Mouse (Mus musculus): ENCODE data around the gene Thsd7b. TPM values are rescaled to one million over a fixed set of nuclear protein-coding genes. Genes with fewer than 3 reads are reported as not detected.

Gene Thsd7b
- polyA plus RNA-seq, 1 experiment from 2014 or later, result 1.3 TPM

DNA sequence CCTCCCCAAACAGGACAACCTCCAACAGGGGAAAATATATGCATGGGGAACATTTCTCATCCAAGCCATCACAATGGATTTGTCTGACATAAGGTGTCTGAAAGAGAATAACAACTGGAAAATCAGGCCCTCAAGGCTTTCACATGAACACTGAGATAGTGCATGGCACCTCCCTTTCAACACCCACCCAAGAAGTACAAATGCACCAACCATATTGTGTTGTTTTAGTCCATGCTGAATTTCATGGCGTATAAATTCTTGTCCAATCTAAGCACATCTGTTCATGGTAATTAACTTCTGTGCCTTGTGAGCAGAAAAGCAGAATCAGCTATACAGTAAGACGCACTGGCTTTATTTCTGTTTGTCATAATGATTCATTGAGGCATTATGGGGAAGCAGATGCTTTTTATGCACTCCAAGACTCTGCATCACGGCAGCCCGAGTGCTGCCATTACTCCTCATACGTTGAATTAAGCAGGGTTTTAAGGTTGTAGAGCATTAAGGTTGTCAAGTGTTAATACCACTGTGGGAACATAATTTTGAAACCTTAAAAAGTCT is 577.0 kb downstream of the Thsd7b start:
- Histone ChIP-seq H3K9ac (replicated peaks) (no peak overlapping the region), H3K4me1 (replicated peaks) (no peaks in the 10 kb centered on the region), H3K4me2 (no peak overlapping the region), H3K36me3 (no peaks in the 10 kb centered on the region), H3K4me3 (replicated peaks) (no peak overlapping the region), H3K27ac (no peak overlapping the region), H3K9me3 (no peaks in the 10 kb centered on the region), H3K27me3 (no peaks in the 10 kb centered on the region)
- 69% methylated on average over 5 of the region's 5 CpGs for WGBS
- ATAC-seq (ENCODE audit: insufficient number of reproducible peaks, insufficient read depth, low FRiP score, low TSS enrichment, low read depth), result no peak

DNA sequence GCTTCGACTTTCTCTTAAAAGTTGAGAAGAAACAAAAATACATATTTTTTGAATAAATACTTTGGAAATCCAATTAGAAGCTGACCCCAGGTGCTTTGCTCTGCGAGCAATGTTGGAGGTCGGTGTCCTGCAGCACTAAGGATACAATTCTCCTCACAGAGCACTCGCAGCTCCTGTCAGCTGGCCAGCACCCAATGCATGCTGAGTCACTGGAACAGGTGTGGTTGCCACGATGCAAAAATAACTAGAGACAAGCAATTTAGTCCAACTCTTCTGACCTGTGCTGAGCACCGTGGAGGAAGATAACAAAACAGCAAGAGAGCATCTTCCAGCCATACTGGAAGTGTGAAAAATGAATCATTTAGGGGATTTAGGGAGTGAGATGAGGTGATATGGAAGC is 594.6 kb downstream of the Thsd7b start:
- Histone ChIP-seq H3K27me3 (no peaks in the 10 kb centered on the region), H3K4me3 (replicated peaks) (no peak overlapping the region), H3K4me2 (no peak overlapping the region), H3K36me3 (no peaks in the 10 kb centered on the region), H3K9ac (replicated peaks) (no peak overlapping the region), H3K4me1 (replicated peaks) (no peaks in the 10 kb centered on the region), H3K9me3 (no peaks in the 10 kb centered on the region), H3K27ac (no peak overlapping the region)
- no peak for ATAC-seq (ENCODE audit: insufficient number of reproducible peaks, insufficient read depth, low FRiP score, low TSS enrichment, low read depth)
- 78% methylated on average over 6 of the region's 6 CpGs for WGBS

GRCm38 (mm10) chr1:129874355-129874754 is 601.3 kb downstream of the Thsd7b start:
- H3K4me2 ChIP-seq, result no peak overlapping the region
- H3K9ac ChIP-seq (replicated peaks), result no peak overlapping the region
- H3K27ac ChIP-seq, result no peak overlapping the region
- H3K9me3 ChIP-seq, result no peaks in the 10 kb centered on the region
- H3K27me3 ChIP-seq, result no peaks in the 10 kb centered on the region
- H3K4me1 ChIP-seq (replicated peaks), result no peaks in the 10 kb centered on the region
- no peak overlapping the region for H3K4me3 ChIP-seq (replicated peaks)
- no peak for ATAC-seq (ENCODE audit: insufficient number of reproducible peaks, insufficient read depth, low FRiP score, low TSS enrichment, low read depth)
- 79% methylated on average over 4 of the region's 4 CpGs for WGBS
- H3K36me3 ChIP-seq, result no peaks in the 10 kb centered on the region

GRCm38 (mm10) chr1:129887861-129888260 is 614.8 kb downstream of the Thsd7b start:
- H3K36me3 ChIP-seq, result no peaks in the 10 kb centered on the region
- no peak overlapping the region for H3K4me2 ChIP-seq
- no peak overlapping the region for H3K9ac ChIP-seq (replicated peaks)
- H3K27ac ChIP-seq, result no peak overlapping the region
- WGBS, result 62% methylated on average over 1 of the region's 1 CpGs
- H3K4me3 ChIP-seq (replicated peaks), result no peak overlapping the region
- ATAC-seq (ENCODE audit: insufficient number of reproducible peaks, insufficient read depth, low FRiP score, low TSS enrichment, low read depth), result no peak
- no peaks in the 10 kb centered on the region for H3K4me1 ChIP-seq (replicated peaks)
- H3K27me3 ChIP-seq, result no peaks in the 10 kb centered on the region
- H3K9me3 ChIP-seq, result no peaks in the 10 kb centered on the region

GRCm38 (mm10) chr1:129898121-129898520 is 625.0 kb downstream of the Thsd7b start:
- Histone ChIP-seq H3K4me1 (replicated peaks) (no peaks in the 10 kb centered on the region), H3K27ac (no peak overlapping the region), H3K9me3 (no peaks in the 10 kb centered on the region), H3K27me3 (no peaks in the 10 kb centered on the region), H3K4me3 (replicated peaks) (no peak overlapping the region), H3K36me3 (no peaks in the 10 kb centered on the region), H3K4me2 (no peak overlapping the region), H3K9ac (replicated peaks) (no peak overlapping the region)
- WGBS, result 65% methylated on average over 5 of the region's 5 CpGs
- ATAC-seq (ENCODE audit: insufficient number of reproducible peaks, insufficient read depth, low FRiP score, low TSS enrichment, low read depth), result no peak

DNA sequence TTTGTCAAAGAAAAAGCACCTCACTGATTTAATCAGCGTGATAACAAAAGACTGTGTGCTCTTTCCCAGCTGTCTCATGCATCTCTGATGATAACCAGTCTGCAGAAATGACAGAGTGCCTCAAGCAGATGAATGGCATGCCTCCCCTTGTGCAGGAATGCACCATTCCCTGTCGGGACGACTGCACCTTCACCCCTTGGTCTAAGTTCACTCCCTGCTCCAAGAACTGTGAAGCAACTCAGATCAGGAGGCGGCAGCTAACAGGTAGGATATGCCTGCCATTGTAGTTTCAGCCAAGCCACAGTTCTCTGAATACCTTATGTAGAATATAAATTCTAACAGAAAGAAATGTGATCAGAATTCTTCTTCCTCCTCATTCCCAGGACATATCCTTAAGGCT is 642.4 kb downstream of the Thsd7b start:
- Histone ChIP-seq H3K9me3 (no peaks in the 10 kb centered on the region), H3K9ac (replicated peaks) (no peak overlapping the region), H3K27me3 (no peaks in the 10 kb centered on the region), H3K4me1 (replicated peaks) (no peaks in the 10 kb centered on the region), H3K4me2 (no peak overlapping the region), H3K27ac (no peak overlapping the region), H3K4me3 (replicated peaks) (no peak overlapping the region), H3K36me3 (no peaks in the 10 kb centered on the region)
- ATAC-seq (ENCODE audit: insufficient number of reproducible peaks, insufficient read depth, low FRiP score, low TSS enrichment, low read depth), result no peak
- WGBS, result 61% methylated on average over 4 of the region's 4 CpGs

GRCm38 (mm10) chr1:129917568-129917967 is 644.5 kb downstream of the Thsd7b start:
- Histone ChIP-seq H3K27me3 (no peaks in the 10 kb centered on the region), H3K4me1 (replicated peaks) (no peaks in the 10 kb centered on the region), H3K9me3 (no peaks in the 10 kb centered on the region), H3K36me3 (no peaks in the 10 kb centered on the region), H3K9ac (replicated peaks) (no peak overlapping the region), H3K27ac (no peak overlapping the region), H3K4me3 (replicated peaks) (no peak overlapping the region), H3K4me2 (no peak overlapping the region)
- 85% methylated on average over 1 of the region's 1 CpGs for WGBS
- no peak for ATAC-seq (ENCODE audit: insufficient number of reproducible peaks, insufficient read depth, low FRiP score, low TSS enrichment, low read depth)

DNA sequence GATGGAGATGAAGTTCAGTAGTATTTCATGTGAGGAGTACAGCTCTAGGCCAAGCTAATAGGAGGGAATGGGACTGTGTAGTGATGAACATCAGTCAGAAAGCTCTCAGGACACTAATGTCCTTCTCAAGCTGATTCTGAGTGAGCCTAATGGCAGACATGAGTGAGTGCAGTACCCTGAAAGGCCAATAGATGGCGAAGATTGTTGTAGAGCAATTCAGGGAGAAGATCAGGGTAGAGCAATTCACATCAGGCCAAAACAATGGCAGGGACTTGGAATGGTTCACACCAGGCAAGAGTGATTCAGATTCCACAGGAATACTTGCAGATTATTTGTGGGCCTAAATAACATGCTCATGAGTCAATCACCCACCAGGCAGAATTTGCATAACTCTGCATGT is 646.3 kb downstream of the Thsd7b start:
- H3K4me3 ChIP-seq (replicated peaks), result no peak overlapping the region
- H3K9me3 ChIP-seq, result no peaks in the 10 kb centered on the region
- no peak overlapping the region for H3K27ac ChIP-seq
- H3K9ac ChIP-seq (replicated peaks), result no peak overlapping the region
- no peak overlapping the region for H3K4me2 ChIP-seq
- 78% methylated on average over 1 of the region's 1 CpGs for WGBS
- no peaks in the 10 kb centered on the region for H3K4me1 ChIP-seq (replicated peaks)
- no peaks in the 10 kb centered on the region for H3K27me3 ChIP-seq
- ATAC-seq (ENCODE audit: insufficient number of reproducible peaks, insufficient read depth, low FRiP score, low TSS enrichment, low read depth), result no peak
- no peaks in the 10 kb centered on the region for H3K36me3 ChIP-seq

GRCm38 (mm10) chr1:129931003-129931402 is 657.9 kb downstream of the Thsd7b start:
- ATAC-seq (ENCODE audit: insufficient number of reproducible peaks, insufficient read depth, low FRiP score, low TSS enrichment, low read depth), result no peak
- Histone ChIP-seq H3K27ac (no peak overlapping the region), H3K4me2 (no peak overlapping the region), H3K9me3 (no peaks in the 10 kb centered on the region), H3K27me3 (no peaks in the 10 kb centered on the region), H3K4me3 (replicated peaks) (no peak overlapping the region), H3K4me1 (replicated peaks) (no peaks in the 10 kb centered on the region), H3K9ac (replicated peaks) (no peak overlapping the region), H3K36me3 (no peaks in the 10 kb centered on the region)
- 89% methylated on average over 2 of the region's 2 CpGs for WGBS

DNA sequence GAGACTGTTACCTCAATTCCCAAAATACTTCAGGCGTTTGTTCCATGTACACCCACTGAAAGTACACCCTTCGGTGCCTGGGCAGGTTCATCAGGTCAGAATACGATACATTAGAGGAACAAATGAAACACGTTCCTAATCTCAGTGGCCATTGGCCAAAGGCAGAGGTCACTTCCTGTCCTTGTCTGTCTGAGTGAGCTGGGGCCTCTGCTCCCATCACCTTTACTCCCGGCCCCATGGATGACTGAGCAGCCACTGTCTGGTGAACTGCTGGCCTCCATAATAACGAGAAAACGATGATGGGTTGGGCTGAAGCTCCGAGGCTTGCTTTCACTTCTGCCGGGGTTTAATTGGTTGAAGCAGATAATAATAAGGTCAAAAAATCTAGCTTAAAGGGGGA is 670.0 kb downstream of the Thsd7b start:
- H3K9me3 ChIP-seq, result no peaks in the 10 kb centered on the region
- no peak overlapping the region for H3K4me3 ChIP-seq (replicated peaks)
- H3K9ac ChIP-seq (replicated peaks), result no peak overlapping the region
- ATAC-seq (ENCODE audit: insufficient number of reproducible peaks, insufficient read depth, low FRiP score, low TSS enrichment, low read depth), result no peak
- no peaks in the 10 kb centered on the region for H3K4me1 ChIP-seq (replicated peaks)
- H3K36me3 ChIP-seq, result no peaks in the 10 kb centered on the region
- 70% methylated on average over 9 of the region's 9 CpGs for WGBS
- no peak overlapping the region for H3K4me2 ChIP-seq
- H3K27me3 ChIP-seq, result no peaks in the 10 kb centered on the region
- H3K27ac ChIP-seq, result no peak overlapping the region

- no peak overlapping the region for H3K27ac ChIP-seq
- no peak for ATAC-seq (ENCODE audit: insufficient number of reproducible peaks, insufficient read depth, low FRiP score, low TSS enrichment, low read depth)
- H3K9me3 ChIP-seq, result no peaks in the 10 kb centered on the region
- no peak overlapping the region for H3K9ac ChIP-seq (replicated peaks)
- no peak overlapping the region for H3K4me3 ChIP-seq (replicated peaks)
- 55% methylated on average over 4 of the region's 4 CpGs for WGBS
- no peak overlapping the region for H3K4me2 ChIP-seq
- H3K36me3 ChIP-seq, result no peaks in the 10 kb centered on the region
- no peaks in the 10 kb centered on the region for H3K27me3 ChIP-seq
- H3K4me1 ChIP-seq (replicated peaks), result no peaks in the 10 kb centered on the region
Measured at GRCm38 (mm10) chr1:129947026-129947425, 673.9 kb downstream of the Thsd7b start.

GRCm38 (mm10) chr1:129955478-129955877 is 682.4 kb downstream of the Thsd7b start:
- no peak overlapping the region for H3K9ac ChIP-seq (replicated peaks)
- H3K9me3 ChIP-seq, result no peaks in the 10 kb centered on the region
- H3K4me3 ChIP-seq (replicated peaks), result no peak overlapping the region
- WGBS, result 70% methylated on average over 1 of the region's 1 CpGs
- no peak overlapping the region for H3K27ac ChIP-seq
- ATAC-seq (ENCODE audit: insufficient number of reproducible peaks, insufficient read depth, low FRiP score, low TSS enrichment, low read depth), result no peak
- no peak overlapping the region for H3K4me2 ChIP-seq
- H3K27me3 ChIP-seq, result no peaks in the 10 kb centered on the region
- H3K4me1 ChIP-seq (replicated peaks), result no peaks in the 10 kb centered on the region
- H3K36me3 ChIP-seq, result no peaks in the 10 kb centered on the region

All from limb, embryonic 12.5 days (tissue).